Mouse (Mus musculus) frontal cortex, postnatal 36 days (tissue): ENCODE data around the gene Jdp2.

Experiments
- DNase-seq, 2 experiments: peaks; one replicate each; pipeline ENCODE4 v3.0.0; 2022; ENCODE audit warnings: low spot score in 2 of 2

Jdp2 gene

GRCm38 (mm10) chr12:85686466-85687216 is 87.8 kb downstream of the Jdp2 start, which contains the start of gene Batf:
Gene Batf (plus strand): TSS chr12:85686669.
- DNase-seq, result no peak

GRCm38 (mm10) chr12:85687217-85687533 is 88.3 kb downstream of the Jdp2 start:
- no peak for DNase-seq

- DNase-seq, result no peak
These were observed 89.0 kb downstream of the Jdp2 start for GRCm38 (mm10) chr12:85687846-85688245.
